Mouse (Mus musculus): Measurements from ENCODE around the gene Zfr.
"Not testable (repeated sequence)": the region's sequence is repeated elsewhere in the genome, so short reads cannot be mapped to it uniquely, and the experiment has no call there.

The Zfr gene

GRCm38 (mm10) chr15:12214531-12215414 is 97.1 kb downstream of the Zfr start:
- no peak for DNase-seq (ENCODE audit: inconsistent age in 2 of 2, low spot score in 1 of 2)

GRCm38 (mm10) chr15:12215415-12215718 is 97.7 kb downstream of the Zfr start:
- no peak for DNase-seq (ENCODE audit: inconsistent age in 2 of 2, low spot score in 1 of 2)

- no peak for DNase-seq (ENCODE audit: inconsistent age in 2 of 2, low spot score in 1 of 2)
Observed at GRCm38 (mm10) chr15:12216119-12216518, 98.5 kb downstream of the Zfr start.

- no peak for DNase-seq (ENCODE audit: inconsistent age in 2 of 2, low spot score in 1 of 2)
Observed at GRCm38 (mm10) chr15:12216798-12217197, 99.2 kb downstream of the Zfr start.

GRCm38 (mm10) chr15:12217332-12217731 is 99.7 kb downstream of the Zfr start:
- not testable (repeated sequence) for DNase-seq (ENCODE audit: inconsistent age in 2 of 2, low spot score in 1 of 2)

- no peak for DNase-seq (ENCODE audit: inconsistent age in 2 of 2, low spot score in 1 of 2)
Observed at GRCm38 (mm10) chr15:12217849-12218248, 100.2 kb downstream of the Zfr start.

- DNase-seq (ENCODE audit: inconsistent age in 2 of 2, low spot score in 1 of 2) = no peak
Observed at GRCm38 (mm10) chr15:12218583-12219382, 101.2 kb downstream of the Zfr start.

- no peak for DNase-seq (ENCODE audit: inconsistent age in 2 of 2, low spot score in 1 of 2)
Observed at GRCm38 (mm10) chr15:12221131-12221530, 103.5 kb downstream of the Zfr start.

- no peak for DNase-seq (ENCODE audit: inconsistent age in 2 of 2, low spot score in 1 of 2)
Observed at GRCm38 (mm10) chr15:12222564-12223302, 105.1 kb downstream of the Zfr start.

GRCm38 (mm10) chr15:12223393-12223792 is 105.8 kb downstream of the Zfr start:
- DNase-seq (ENCODE audit: inconsistent age in 2 of 2, low spot score in 1 of 2) = no peak

GRCm38 (mm10) chr15:12224239-12224638 is 106.6 kb downstream of the Zfr start:
- DNase-seq (ENCODE audit: inconsistent age in 2 of 2, low spot score in 1 of 2) = no peak

- no peak for DNase-seq (ENCODE audit: inconsistent age in 2 of 2, low spot score in 1 of 2)
Observed at GRCm38 (mm10) chr15:12225062-12225461, 107.4 kb downstream of the Zfr start.

GRCm38 (mm10) chr15:12226908-12227307 is 109.3 kb downstream of the Zfr start:
- no peak for DNase-seq (ENCODE audit: inconsistent age in 2 of 2, low spot score in 1 of 2)

GRCm38 (mm10) chr15:12227355-12227754 is 109.7 kb downstream of the Zfr start:
- DNase-seq (ENCODE audit: inconsistent age in 2 of 2, low spot score in 1 of 2) = no peak

- no peak for DNase-seq (ENCODE audit: inconsistent age in 2 of 2, low spot score in 1 of 2)
Observed at GRCm38 (mm10) chr15:12229603-12230242, 112.1 kb downstream of the Zfr start.

- no peak for DNase-seq (ENCODE audit: inconsistent age in 2 of 2, low spot score in 1 of 2)
Observed at GRCm38 (mm10) chr15:12230243-12230935, 112.8 kb downstream of the Zfr start.

- DNase-seq (ENCODE audit: inconsistent age in 2 of 2, low spot score in 1 of 2) = no peak
Observed at GRCm38 (mm10) chr15:12231462-12231861, 113.8 kb downstream of the Zfr start.

- DNase-seq (ENCODE audit: inconsistent age in 2 of 2, low spot score in 1 of 2) = peak in 1 of 2 experiments; percentile 26
Observed at GRCm38 (mm10) chr15:12232429-12232828, 114.8 kb downstream of the Zfr start.

GRCm38 (mm10) chr15:12233021-12233420 is 115.4 kb downstream of the Zfr start:
- no peak for DNase-seq (ENCODE audit: inconsistent age in 2 of 2, low spot score in 1 of 2)

Data from adrenal gland, adult (tissue).